Mouse (Mus musculus) bone marrow, adult 2 months (tissue): ENCODE data around the gene Mrps12.

Source experiments
- CTCF ChIP-seq: fragments of 200-500 bp; IDR thresholded peaks from 2 replicates; pipeline ENCODE4 v1.5.1; 2011; ENCODE audit warnings: low read length, control low read depth; ENCODE audit not compliant: control insufficient read depth, insufficient read depth
- POLR2A ChIP-seq: fragments of 200-500 bp; IDR thresholded peaks from 2 replicates; pipeline ENCODE4 v1.6.1; 2011; ENCODE audit warnings: low read depth, mild to moderate bottlenecking, control low read depth, low read length, borderline replicate concordance; ENCODE audit not compliant: control insufficient read depth

GRCm38 (mm10) chr7:28702601-28703143 is 38.9 kb downstream of the Mrps12 start:
- TF ChIP-seq CTCF = no peak
- TF ChIP-seq POLR2A = no peak
